Mouse (Mus musculus) liver, embryonic 14.5 days (tissue): ENCODE results near the gene Otub2.

Experiments
- CTCF ChIP-seq: IDR thresholded peaks from 2 replicates; pipeline ENCODE4 v1.5.1; 2016; ENCODE audit warnings: antibody characterized with exemption, low read depth, control low read depth
- EP300 ChIP-seq: IDR thresholded peaks from 2 replicates; pipeline ENCODE4 v1.6.1; 2016; ENCODE audit warnings: antibody characterized with exemption, low read depth

- TF ChIP-seq CTCF (no peak), EP300 (no peak)
Observed at GRCm38 (mm10) chr12:103362336-103362735, 26.1 kb upstream of the Otub2 start.
